Mouse (Mus musculus): ENCODE measurements at regions not wholly inside any gene's neighbourhood (a gene's known extent, or its start where the extent isn't known, plus 50 kb on each side); places are given as distances from the start of the nearest gene placed in this dataset.

- Histone ChIP-seq H3K36me3 (no peaks in the 10 kb centered on the region), H3K9ac (no peak overlapping the region), H3K4me1 (replicated peaks) (no peaks in the 10 kb centered on the region), H3K9me3 (replicated peaks) (no peaks in the 10 kb centered on the region), H3K27me3 (no peaks in the 10 kb centered on the region), H3K4me3 (no peak overlapping the region), H3K27ac (no peak overlapping the region), H3K4me2 (no peak overlapping the region)
- WGBS: 39% methylated on average over 6 of the region's 6 CpGs
- no peak for ATAC-seq (replicated peaks; ENCODE audit: insufficient number of reproducible peaks, insufficient read depth, low FRiP score, low read depth)
Observed at GRCm38 (mm10) chr5:82312054-82312453, 1042.9 kb downstream of the Tecrl start.

DNA sequence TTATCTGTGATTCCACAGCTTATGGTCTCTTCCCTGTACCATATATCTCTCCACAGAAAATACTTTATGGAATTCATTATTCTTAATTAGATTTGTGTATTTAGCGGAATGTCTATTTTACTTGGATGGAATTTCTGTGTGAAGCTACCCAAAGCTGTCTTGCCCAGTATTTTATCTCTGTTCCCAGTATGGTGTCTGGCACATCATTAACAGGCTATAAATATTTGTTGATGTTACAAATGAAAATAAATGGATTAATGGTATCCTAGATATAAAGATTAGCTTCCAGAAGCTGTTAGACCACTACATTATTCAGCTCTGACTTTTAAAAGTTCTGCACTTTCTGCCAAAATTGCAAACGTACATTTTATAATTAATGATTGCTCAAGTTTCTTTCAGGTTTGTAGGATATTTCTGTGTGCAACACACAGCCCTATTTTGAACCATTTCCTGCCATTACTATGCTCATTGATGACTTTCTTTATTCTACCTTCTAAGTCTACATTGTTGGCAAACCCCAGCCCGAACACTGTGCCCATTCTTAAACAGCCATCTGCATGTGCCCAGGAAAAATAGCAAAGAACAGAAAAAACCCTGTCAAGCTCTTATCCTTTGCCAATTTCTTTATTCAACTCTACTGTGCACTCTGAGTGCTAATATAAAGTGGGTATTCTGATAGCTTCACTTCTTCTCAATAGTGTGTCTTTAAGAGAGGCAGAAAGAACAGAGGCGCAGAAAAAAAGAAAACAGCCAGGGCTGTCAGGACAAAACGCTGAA lies 1066.7 kb downstream of the Tecrl start:
- Histone ChIP-seq H3K27me3 (no peaks in the 10 kb centered on the region), H3K27ac (no peak overlapping the region), H3K4me3 (no peak overlapping the region), H3K4me1 (replicated peaks) (no peaks in the 10 kb centered on the region), H3K9ac (no peak overlapping the region), H3K36me3 (no peaks in the 10 kb centered on the region), H3K9me3 (replicated peaks) (no peaks in the 10 kb centered on the region), H3K4me2 (no peak overlapping the region)
- 74% methylated on average over 5 of the region's 5 CpGs for WGBS
- no peak for ATAC-seq (replicated peaks; ENCODE audit: insufficient number of reproducible peaks, insufficient read depth, low FRiP score, low read depth)

DNA sequence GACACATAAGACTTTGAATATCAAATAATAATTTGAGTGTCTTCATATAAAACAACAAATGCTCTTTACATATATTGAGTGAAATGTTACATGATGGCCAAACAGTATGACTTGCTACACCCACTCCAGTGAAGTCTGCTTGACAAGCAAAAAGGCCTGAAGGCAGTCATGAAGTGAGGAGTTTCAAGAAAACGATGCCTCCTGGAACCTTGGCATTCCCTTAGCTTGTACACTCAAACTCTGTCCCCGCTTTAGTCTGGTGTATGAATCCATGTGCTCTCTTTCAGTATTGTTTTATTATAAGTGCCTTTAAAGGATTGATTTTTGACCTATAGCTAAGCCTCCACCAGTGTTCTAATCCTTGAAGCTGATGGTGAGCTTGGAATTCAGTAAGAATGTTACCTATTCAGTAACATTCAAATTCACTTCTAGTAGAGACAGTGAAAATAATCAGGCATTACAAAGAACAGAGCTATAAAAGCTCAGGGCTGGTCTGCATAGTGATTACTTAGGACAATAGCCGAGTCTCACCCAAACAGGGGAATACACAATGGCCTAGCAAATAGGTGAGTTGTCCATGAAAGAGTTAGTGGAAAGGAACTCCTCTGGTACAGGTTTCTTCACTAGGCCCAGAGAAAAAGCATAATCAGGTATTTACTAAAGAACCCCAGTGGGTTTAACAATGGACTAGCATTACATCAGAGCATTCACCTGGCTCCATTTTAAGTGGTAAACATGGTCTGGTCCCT lies 1101.5 kb downstream of the Tecrl start:
- Histone ChIP-seq H3K36me3 (no peaks in the 10 kb centered on the region), H3K27ac (no peak overlapping the region), H3K4me1 (replicated peaks) (no peaks in the 10 kb centered on the region), H3K9me3 (replicated peaks) (no peaks in the 10 kb centered on the region), H3K4me3 (no peak overlapping the region), H3K4me2 (no peak overlapping the region), H3K9ac (no peak overlapping the region), H3K27me3 (no peaks in the 10 kb centered on the region)
- no peak for ATAC-seq (replicated peaks; ENCODE audit: insufficient number of reproducible peaks, insufficient read depth, low FRiP score, low read depth)
- 85% methylated on average over 3 of the region's 3 CpGs for WGBS

DNA sequence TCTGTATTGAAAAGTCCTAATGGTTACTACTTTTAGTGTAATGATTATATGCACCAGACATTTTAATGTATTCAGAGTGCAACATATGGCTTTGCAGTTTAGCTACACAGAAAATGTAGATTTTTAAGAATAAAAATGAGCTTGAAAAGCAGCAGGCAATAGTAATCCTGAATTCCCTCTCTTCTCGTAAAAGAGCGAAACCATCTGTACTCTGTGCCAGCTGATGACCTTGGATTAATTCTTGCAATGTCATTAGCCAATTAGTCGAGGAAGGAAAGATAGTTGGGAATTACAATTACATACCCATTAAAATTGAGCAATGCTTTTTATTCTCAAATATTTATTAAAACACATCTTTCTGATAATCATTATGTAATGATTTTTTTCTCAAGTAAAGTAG lies 1128.7 kb downstream of the Tecrl start:
- H3K4me1 ChIP-seq (replicated peaks): no peaks in the 10 kb centered on the region
- WGBS: 87% methylated on average over 3 of the region's 3 CpGs
- H3K27ac ChIP-seq: no peak overlapping the region
- no peaks in the 10 kb centered on the region for H3K9me3 ChIP-seq (replicated peaks)
- H3K36me3 ChIP-seq: no peaks in the 10 kb centered on the region
- no peak for ATAC-seq (replicated peaks; ENCODE audit: insufficient number of reproducible peaks, insufficient read depth, low FRiP score, low read depth)
- no peaks in the 10 kb centered on the region for H3K27me3 ChIP-seq
- H3K9ac ChIP-seq: no peak overlapping the region
- H3K4me3 ChIP-seq: no peak overlapping the region
- H3K4me2 ChIP-seq: no peak overlapping the region

GRCm38 (mm10) chr5:82223622-82224021 lies 1131.4 kb downstream of the Tecrl start:
- ATAC-seq (replicated peaks; ENCODE audit: insufficient number of reproducible peaks, insufficient read depth, low FRiP score, low read depth): no peak

DNA sequence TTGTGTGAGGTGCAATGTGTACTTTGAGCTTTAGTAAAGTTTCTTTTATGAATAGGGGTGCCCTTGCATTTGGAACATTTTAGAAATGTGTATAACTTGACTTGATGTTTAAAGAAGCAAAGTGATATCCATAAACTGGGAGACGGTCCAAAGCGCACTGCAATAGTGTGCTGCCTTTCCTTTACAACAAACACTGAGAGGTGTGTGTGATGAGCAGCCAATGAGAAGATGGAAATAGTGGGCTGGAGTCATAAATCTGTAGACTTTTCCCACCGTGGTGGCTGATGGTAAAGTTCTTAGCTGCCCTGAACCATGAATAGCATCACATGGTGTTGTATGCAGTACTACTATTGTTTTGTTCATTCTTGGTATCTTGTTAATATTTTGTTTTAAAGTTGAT lies 1151.4 kb downstream of the Tecrl start:
- ATAC-seq (replicated peaks; ENCODE audit: insufficient number of reproducible peaks, insufficient read depth, low FRiP score, low read depth): no peak
- Histone ChIP-seq H3K4me3 (no peak overlapping the region), H3K4me2 (no peak overlapping the region), H3K27me3 (no peaks in the 10 kb centered on the region), H3K9me3 (replicated peaks) (no peaks in the 10 kb centered on the region), H3K4me1 (replicated peaks) (no peaks in the 10 kb centered on the region), H3K36me3 (no peaks in the 10 kb centered on the region), H3K9ac (no peak overlapping the region), H3K27ac (no peak overlapping the region)
- WGBS: 75% methylated on average over 3 of the region's 3 CpGs

More at GRCm38 (mm10) chr5:82223622-82224021, 1131.4 kb downstream of the Tecrl start:
- Histone ChIP-seq H3K4me3 (no peak overlapping the region), H3K36me3 (no peaks in the 10 kb centered on the region), H3K9me3 (replicated peaks) (no peaks in the 10 kb centered on the region), H3K4me2 (no peak overlapping the region), H3K9ac (no peak overlapping the region), H3K27ac (no peak overlapping the region), H3K27me3 (no peaks in the 10 kb centered on the region), H3K4me1 (replicated peaks) (no peaks in the 10 kb centered on the region)
- 82% methylated on average over 2 of the region's 2 CpGs for WGBS
